Mouse (Mus musculus) hindbrain, embryonic 12.5 days (tissue): ENCODE results near the gene Ddx31. TPM values are rescaled to one million over a fixed set of nuclear protein-coding genes. Genes with fewer than 3 reads are reported as not detected.

Experiments
- ATAC-seq: fragments of 200-750 bp; cut with Nextera tagmentation; 2 replicates; pipeline ENCODE4 v1.8.0; 2017; ENCODE audit warnings: moderate TSS enrichment; ENCODE audit not compliant: low FRiP score
- H3K27ac ChIP-seq: fragments of 300-500 bp; sonication (generic); 2 replicates; pipeline ENCODE4 v1.5.1; 2016; ENCODE audit warnings: mild to moderate bottlenecking
- H3K27me3 ChIP-seq: fragments of 300-500 bp; sonication (generic); 2 replicates; pipeline ENCODE4 v1.6.1; 2016; ENCODE audit warnings: mild to moderate bottlenecking
- H3K36me3 ChIP-seq: fragments of 300-500 bp; sonication (generic); 2 replicates; pipeline ENCODE4 v1.6.1; 2016; ENCODE audit warnings: mild to moderate bottlenecking
- H3K4me1 ChIP-seq: fragments of 300-500 bp; sonication (generic); 2 replicates; pipeline ENCODE4 v1.6.1; 2016
- H3K4me2 ChIP-seq: fragments of 300-500 bp; sonication (generic); replicated peaks from 2 replicates; pipeline ENCODE4 v1.6.1; 2016; ENCODE audit warnings: mild to moderate bottlenecking
- H3K4me3 ChIP-seq: fragments of 300-500 bp; sonication (generic); 2 replicates; pipeline ENCODE4 v1.5.1; 2016; ENCODE audit warnings: mild to moderate bottlenecking
- H3K9ac ChIP-seq: fragments of 300-500 bp; sonication (generic); 2 replicates; pipeline ENCODE4 v1.6.1; 2016; ENCODE audit warnings: mild to moderate bottlenecking, moderate library complexity
- H3K9me3 ChIP-seq: fragments of 300-500 bp; sonication (generic); replicated peaks from 2 replicates; pipeline ENCODE4 v1.6.1; 2016; ENCODE audit warnings: mild to moderate bottlenecking
- WGBS: fragments of 180-500 bp; shearing (Covaris S2); methylation state at CpG from one replicate; pipeline ENCODE4 v1.1.7; 2016; 5-methylcytosine and 5-hydroxymethylcytosine counted together
- polyA plus RNA-seq: library from polyadenylated mRNA; unstranded; fragments of >200 nt; fragmentation: Nextera tagmentation; extraction: Ambion mirVana; gene quantifications from 2 replicates; pipeline ENCODE4 v1.2.1, GENCODE M21; 2016

The Ddx31 gene
- polyA plus RNA-seq, 1 experiment from 2014 or later: 16.7 TPM

DNA sequence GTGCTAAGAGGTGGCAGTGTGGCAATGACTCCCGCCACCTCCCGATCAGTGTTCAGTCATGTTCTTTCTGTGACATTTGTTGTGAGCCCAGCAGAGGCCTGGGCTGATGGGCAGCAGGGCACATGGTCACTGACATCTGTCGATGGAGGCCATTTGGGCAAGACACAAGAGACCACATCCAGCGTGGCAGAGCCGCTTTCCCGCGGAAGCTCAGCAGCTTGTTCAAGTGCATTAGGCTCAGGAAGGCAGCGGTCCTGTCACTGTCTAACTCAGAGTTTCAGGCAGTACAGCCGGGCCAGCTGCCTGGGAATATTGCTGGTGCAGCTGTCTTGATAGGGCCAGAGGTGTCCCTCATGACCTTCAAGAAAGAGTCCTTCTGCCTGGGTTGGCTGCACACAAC, 114.4 kb downstream of the Ddx31 start:
- peaks cover 50% of the 10 kb centered on the region for H3K27me3 ChIP-seq
- H3K4me3 ChIP-seq: no peak overlapping the region
- H3K4me2 ChIP-seq: no peak overlapping the region
- ATAC-seq: no peak
- no peak overlapping the region for H3K9ac ChIP-seq
- H3K9me3 ChIP-seq: no peaks in the 10 kb centered on the region
- peaks cover 7% of the 10 kb centered on the region for H3K4me1 ChIP-seq
- no peak overlapping the region for H3K27ac ChIP-seq
- H3K36me3 ChIP-seq: no peaks in the 10 kb centered on the region
- WGBS: 67% methylated on average over 9 of the region's 9 CpGs

Other genes with a start within 250 kb of the Ddx31 start
- 1.2 and 1.3 TPM in 2 replicates for gene Gfi1b, start 218.4 kb upstream of the Ddx31 start, polyA plus RNA-seq
- 32.1 and 32.4 TPM in 2 replicates for gene Tsc1, start 199.2 kb upstream of the Ddx31 start, polyA plus RNA-seq
- gene Spaca9, start 140.7 kb upstream of the Ddx31 start, polyA plus RNA-seq: 2.1 and 3.8 TPM in 2 replicates
- gene Ak8, start 140.2 kb upstream of the Ddx31 start, polyA plus RNA-seq: 1.2 and 1.4 TPM in 2 replicates
- gene Gtf3c4, start within 50 bp of the Ddx31 start, polyA plus RNA-seq: 32.0 and 33.5 TPM in 2 replicates
- gene Barhl1, start 76.3 kb downstream of the Ddx31 start, polyA plus RNA-seq: 9.0 and 9.9 TPM in 2 replicates
- 0.40 and 0.82 TPM in 2 replicates for gene Cfap77, start 214.7 kb downstream of the Ddx31 start, polyA plus RNA-seq
- gene Ttf1, start 219.9 kb downstream of the Ddx31 start, polyA plus RNA-seq: 11.5 and 12.0 TPM in 2 replicates